Comparison of ENCODE assay signal across 9 mouse cellular contexts in genomic region chr2:121441800-121442199, GRCm38 (mm10). TPM values are rescaled to one million over a fixed set of nuclear protein-coding genes. Genes with fewer than 3 reads are reported as not detected.
DNase-seq lines count a peak whose midpoint lies in the region; ATAC-seq and TF ChIP-seq lines count a peak whose summit lies in the region.
"Had no signal": no experiment of that assay in that cellular context is flagged by ENCODE, and none has a peak within 500 bp of the region (broad histone marks: within the 10 kb centered on the region; RNA-seq: fewer than 3 reads in every experiment).

No protein-coding gene starts in this region.

- DNase-seq in gastrocnemius, adult 2 months = no peak
- DNase-seq in gastrocnemius, postnatal 14 days = no peak
- peak; percentile 77 to 80 for DNase-seq in B cell, adult 2 months
- DNase-seq in forebrain, postnatal 0 days = no peak
- peak; percentile 10 for DNase-seq in lung, postnatal 36 days
- no peak for DNase-seq in yolk sac, embryonic 10.5 days (ENCODE audit: low spot score)
- DNase-seq in cerebellum, postnatal 36 days = no peak

- TF ChIP-seq CTCF in gastrocnemius, adult 2 months (IDR thresholded peaks at IDR 0.05) = no peak
- no peak for TF ChIP-seq CTCF in forebrain, postnatal 0 days (IDR thresholded peaks at IDR 0.05; ENCODE audit: low read depth)

- H3K9ac ChIP-seq in forebrain, postnatal 0 days = no peak overlapping the region
- peak overlapping the region; percentile 60 for H3K9ac ChIP-seq in stomach, embryonic 16.5 days (ENCODE audit: low read length)

- intact Hi-C loops in gastrocnemius, adult 2 months (cut with DNase I) = no loop called here
- intact Hi-C loops in gastrocnemius, postnatal 14 days (cut with DNase I; ENCODE audit: low total_unique reads) = no loop called here

- peak overlapping the region; percentile 49 for H3K4me2 ChIP-seq in forebrain, postnatal 0 days (ENCODE audit: low read depth)
- H3K4me2 ChIP-seq in stomach, embryonic 16.5 days (ENCODE audit: low read depth, low read length) = peak overlapping the region; percentile 81

- H3K4me1 ChIP-seq in forebrain, postnatal 0 days (ENCODE audit: insufficient read depth) = peaks cover 10% of the 10 kb centered on the region
- peaks cover 11% of the 10 kb centered on the region for H3K4me1 ChIP-seq in stomach, embryonic 16.5 days (ENCODE audit: control insufficient read depth, insufficient read depth, low read length)

- no peak for ATAC-seq in forebrain, postnatal 0 days
- ATAC-seq in stomach, embryonic 16.5 days (ENCODE audit: insufficient read depth, low FRiP score) = no peak

- H3K9me3 ChIP-seq in forebrain, postnatal 0 days (ENCODE audit: low read length) = no peaks in the 10 kb centered on the region
- H3K9me3 ChIP-seq in stomach, embryonic 16.5 days (replicated peaks; ENCODE audit: control insufficient read depth, low read length) = no peaks in the 10 kb centered on the region

- WGBS in forebrain, postnatal 0 days = 11% methylated on average over 11 of the region's 11 CpGs
- 7% methylated on average over 11 of the region's 11 CpGs for WGBS in stomach, embryonic 16.5 days

- H3K36me3 ChIP-seq in forebrain, postnatal 0 days (ENCODE audit: insufficient read depth) = peaks cover 31% of the 10 kb centered on the region
- H3K36me3 ChIP-seq in stomach, embryonic 16.5 days (ENCODE audit: control insufficient read depth, insufficient read depth, low read length) = peaks cover 16% of the 10 kb centered on the region

- H3K27ac ChIP-seq in gastrocnemius, adult 2 months = no peak overlapping the region
- H3K27ac ChIP-seq in forebrain, postnatal 0 days (ENCODE audit: low read depth, low read length) = no peak overlapping the region
- H3K27ac ChIP-seq in stomach, embryonic 16.5 days (ENCODE audit: low read length) = no peak overlapping the region

- H3K4me3 ChIP-seq in gastrocnemius, adult 2 months = peak overlapping the region; percentile 82
- no peak overlapping the region for H3K4me3 ChIP-seq in forebrain, postnatal 0 days (ENCODE audit: low read depth, low read length)
- H3K4me3 ChIP-seq in stomach, embryonic 16.5 days (replicated peaks; ENCODE audit: low read length) = peak overlapping the region; percentile 53

- peaks cover 7% of the 10 kb centered on the region for H3K27me3 ChIP-seq in forebrain, postnatal 0 days (ENCODE audit: insufficient read depth, low read length)
- no peaks in the 10 kb centered on the region for H3K27me3 ChIP-seq in stomach, embryonic 16.5 days (ENCODE audit: control insufficient read depth, insufficient read depth, low read length)

RNA-seq across cellular contexts. Expression of gene Ell3, which starts 2.3 kb away (rescaled TPM):
- not detected for total RNA-seq in gastrocnemius, adult 2 months (2021)
- total RNA-seq in gastrocnemius, postnatal 14 days (2021) = not detected
- total RNA-seq in forebrain, postnatal 0 days (2014; rRNA removed) = 0.23 TPM in 1 of 2 replicates, not detected in the other
- 1.2 and 1.4 TPM in 2 replicates for polyA plus RNA-seq in forebrain, postnatal 0 days (2015; fragmentation: Nextera tagmentation; extraction: Ambion mirVana)
- 8.7 and 8.8 TPM in 2 replicates for polyA plus RNA-seq in stomach, embryonic 16.5 days (2015; fragmentation: Nextera tagmentation; extraction: Ambion mirVana)
- total RNA-seq: hematopoietic stem cell, adult 5-6 weeks had no signal

RNA-seq across cellular contexts. Expression of gene Serf2, which starts 7.2 kb away (rescaled TPM):
- 100 to 1,000 TPM; 286 to 358 TPM for total RNA-seq in gastrocnemius, adult 2 months (2021)
- 100 to 1,000 TPM; 363 to 364 TPM for total RNA-seq in gastrocnemius, postnatal 14 days (2021)
- 323 and 378 TPM in 2 replicates for total RNA-seq in forebrain, postnatal 0 days (2014; rRNA removed)
- polyA plus RNA-seq in forebrain, postnatal 0 days (2015; fragmentation: Nextera tagmentation; extraction: Ambion mirVana) = 303 and 370 TPM in 2 replicates
- 439 and 496 TPM in 2 replicates for polyA plus RNA-seq in stomach, embryonic 16.5 days (2015; fragmentation: Nextera tagmentation; extraction: Ambion mirVana)

RNA-seq across cellular contexts. Expression of gene Hypk, which starts 11.3 kb away (rescaled TPM):
- total RNA-seq in gastrocnemius, adult 2 months (2021) = 10 to 100 TPM; 21.0 to 21.7 TPM
- total RNA-seq in gastrocnemius, postnatal 14 days (2021) = 10 to 100 TPM; 15.2 to 22.0 TPM
- 16.8 and 22.0 TPM in 2 replicates for total RNA-seq in forebrain, postnatal 0 days (2014; rRNA removed)
- polyA plus RNA-seq in forebrain, postnatal 0 days (2015; fragmentation: Nextera tagmentation; extraction: Ambion mirVana) = 114 and 121 TPM in 2 replicates
- 86.0 and 107 TPM in 2 replicates for polyA plus RNA-seq in stomach, embryonic 16.5 days (2015; fragmentation: Nextera tagmentation; extraction: Ambion mirVana)

RNA-seq across cellular contexts. Expression of gene Serinc4, which starts 14.8 kb away (rescaled TPM):
- not detected for total RNA-seq in gastrocnemius, adult 2 months (2021)
- total RNA-seq in gastrocnemius, postnatal 14 days (2021) = not detected
- total RNA-seq in forebrain, postnatal 0 days (2014; rRNA removed) = 3.1 and 6.2 TPM in 2 replicates
- 1.2 and 1.8 TPM in 2 replicates for polyA plus RNA-seq in forebrain, postnatal 0 days (2015; fragmentation: Nextera tagmentation; extraction: Ambion mirVana)
- polyA plus RNA-seq in stomach, embryonic 16.5 days (2015; fragmentation: Nextera tagmentation; extraction: Ambion mirVana) = 0.25 and 0.46 TPM in 2 replicates

RNA-seq across cellular contexts. Expression of gene Catsper2, which starts 28.2 kb away (rescaled TPM):
- total RNA-seq in gastrocnemius, adult 2 months (2021) = 1 to 10 TPM; 1.6 to 2.8 TPM
- total RNA-seq in gastrocnemius, postnatal 14 days (2021) = 1 to 10 TPM; 2.1 to 2.4 TPM
- 4.9 and 7.2 TPM in 2 replicates for total RNA-seq in forebrain, postnatal 0 days (2014; rRNA removed)
- polyA plus RNA-seq in forebrain, postnatal 0 days (2015; fragmentation: Nextera tagmentation; extraction: Ambion mirVana) = 2.4 and 3.3 TPM in 2 replicates
- polyA plus RNA-seq in stomach, embryonic 16.5 days (2015; fragmentation: Nextera tagmentation; extraction: Ambion mirVana) = 1.3 and 1.6 TPM in 2 replicates

Comparison
In these comparisons a context has a peak if more than half of its experiments do, and no peak if none do; other contexts are left out.
1. DNase-seq: peak in B cell, adult 2 months (2 of 2) and lung, postnatal 36 days (single experiment); none in gastrocnemius, adult 2 months (single experiment), gastrocnemius, postnatal 14 days (single experiment), forebrain, postnatal 0 days (single experiment), yolk sac, embryonic 10.5 days (single experiment) and cerebellum, postnatal 36 days (0 of 2).